Mouse (Mus musculus) left cerebral cortex, postnatal 36 days (tissue): ENCODE measurements around the gene Ifna1. TPM values are rescaled to one million over a fixed set of nuclear protein-coding genes. Genes with fewer than 3 reads are reported as not detected.

ENCODE experiments used
- DNase-seq, 2 experiments: peaks; one replicate each; pipeline ENCODE4 v3.0.0; 2021 to 2022; ENCODE audit warnings: low spot score in 2 of 2, mixed read lengths in 1 of 2
- intact Hi-C: fragments of 180-260 bp; cut with DNase I; formaldehyde crosslinking; loops from one replicate; pipeline ENCODE4 v1.15.1; 2025
- total RNA-seq, 2 experiments: library from RNA; stranded (reverse); gene quantifications; 2 replicates each; pipeline ENCODE4 v1.2.3; 2021

Gene Ifna1
- total RNA-seq, 2 experiments from 2014 or later = not detected

DNA sequence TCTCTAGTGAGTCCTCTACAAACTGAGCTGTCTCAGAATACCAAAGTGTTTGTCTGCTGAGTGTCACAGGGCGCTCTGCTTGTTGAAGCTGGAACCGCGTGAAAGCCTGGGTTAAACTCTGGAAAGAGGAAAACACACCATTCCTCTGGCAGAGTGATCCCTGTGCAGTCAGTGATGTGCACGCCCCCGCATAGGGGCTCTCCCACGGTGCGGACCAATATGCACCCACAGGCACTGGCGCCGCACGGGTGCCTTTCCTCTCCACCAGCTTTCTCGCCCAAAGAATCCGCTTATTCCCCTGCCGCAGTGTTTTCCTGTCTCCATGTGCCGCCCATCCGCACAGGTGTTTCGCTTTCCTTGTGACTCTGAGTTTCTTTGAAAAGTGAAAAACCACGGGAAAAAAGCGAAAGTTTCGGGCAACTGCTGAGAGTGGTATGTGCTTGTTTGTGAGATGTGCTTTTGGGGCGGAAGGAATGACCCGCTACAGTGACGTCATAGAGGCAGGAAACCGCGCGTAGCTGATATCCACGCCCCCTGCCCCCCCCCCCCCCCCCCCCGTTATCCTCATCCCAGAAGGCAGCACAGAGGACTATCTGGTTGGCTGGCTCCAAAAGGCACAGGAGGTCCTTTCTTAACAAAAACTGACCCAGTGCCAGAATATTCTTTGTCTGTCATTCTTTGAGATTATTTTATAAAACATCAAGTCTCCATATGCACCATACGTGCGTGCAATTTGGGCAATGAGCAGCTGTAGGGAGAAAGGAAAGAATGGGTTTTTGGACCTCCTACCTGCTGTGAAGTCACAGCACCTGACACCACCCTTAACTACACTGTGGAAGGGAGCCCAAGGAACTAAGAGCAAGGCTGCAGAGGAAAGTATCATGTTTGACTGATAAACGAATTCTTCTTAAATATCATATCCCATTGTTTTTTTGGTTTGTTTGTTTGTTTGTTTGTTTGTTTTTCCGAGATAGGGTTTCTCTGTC, 18.3 kb downstream of the Ifna1 start:
- peak; percentile 14 to 15 for DNase-seq
- intact Hi-C loops = no loop called here

DNA sequence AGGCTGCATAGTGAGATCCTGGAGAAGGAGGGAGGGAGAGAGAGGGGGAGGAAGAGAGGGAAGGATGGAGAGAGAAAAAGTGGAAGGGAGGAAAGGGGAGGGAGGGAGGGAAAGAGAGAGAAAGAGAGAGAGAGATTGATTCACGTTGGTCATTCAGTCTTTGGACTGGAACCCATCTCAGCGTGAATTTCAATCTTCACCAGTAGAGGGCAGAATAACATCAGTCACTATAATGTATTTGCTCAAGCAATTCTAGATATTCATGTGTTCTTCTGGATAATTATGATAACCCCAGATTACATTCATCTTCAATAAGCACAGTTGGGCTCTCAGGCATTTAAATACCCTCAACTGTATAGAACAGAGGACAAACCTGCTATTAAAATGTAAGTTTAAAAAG, 22.8 kb downstream of the Ifna1 start:
- intact Hi-C loops = loop anchor here (1.0 to 10.0 kb wide), 2 partner anchors 257 to 652 kb away; no protein-coding TSS in a partner anchor
- no peak for DNase-seq

DNA sequence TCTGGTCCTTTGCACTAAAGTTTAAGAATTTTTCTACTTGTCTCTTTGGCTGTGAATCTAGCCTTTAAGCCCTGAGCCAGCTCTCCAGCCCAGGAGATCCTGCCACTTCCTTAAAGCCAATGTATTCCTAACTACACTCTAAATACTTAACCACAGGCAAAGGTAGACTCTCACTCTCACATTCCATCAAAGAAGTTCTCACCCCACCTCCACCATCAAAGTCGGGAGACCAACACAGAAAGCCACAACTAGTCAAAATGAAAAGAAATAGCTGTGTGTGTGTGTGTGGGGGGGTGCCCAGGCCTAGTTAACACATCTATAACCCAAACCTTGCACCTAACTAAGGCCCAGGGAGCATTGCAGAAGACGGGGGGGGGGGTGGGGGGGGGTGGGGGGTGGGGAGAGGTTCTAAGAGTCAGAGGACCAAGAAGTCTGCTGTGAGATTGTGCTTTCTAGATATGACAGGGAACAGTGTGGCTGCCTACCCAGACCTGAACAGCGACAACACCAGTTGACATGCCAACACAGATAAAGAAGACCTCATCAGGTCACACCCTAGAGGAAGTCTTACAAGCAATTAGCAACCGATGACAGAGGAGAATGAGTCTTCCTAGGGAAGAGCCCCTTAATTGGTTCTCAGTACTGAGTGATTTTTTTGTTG, 25.7 kb downstream of the Ifna1 start:
- intact Hi-C loops = loop anchor here (10.0 kb wide), 1 partner anchor 649 kb away; no protein-coding TSS in a partner anchor
- no peak for DNase-seq

DNA sequence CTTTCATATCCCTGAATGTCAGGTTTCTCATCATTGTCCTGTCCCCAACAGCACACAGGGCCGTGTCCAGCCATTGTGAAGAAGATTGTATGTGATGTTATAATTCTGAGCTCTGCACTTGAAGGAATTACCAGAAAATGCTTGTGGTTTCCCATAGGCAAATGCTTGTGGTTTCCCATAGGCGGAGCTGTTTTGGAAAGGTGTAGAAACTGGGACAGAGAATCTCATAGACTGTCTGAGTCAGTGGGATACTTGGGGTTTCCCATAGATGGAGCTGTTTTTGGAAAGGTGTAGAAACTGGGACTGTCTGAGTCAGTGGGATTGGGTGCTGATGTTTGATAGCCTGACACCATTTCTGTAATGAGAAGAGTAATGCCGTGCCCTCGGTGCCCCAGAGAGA, 26.6 kb downstream of the Ifna1 start:
- intact Hi-C loops = loop anchor here (10.0 kb wide), 1 partner anchor 648 kb away; no protein-coding TSS in a partner anchor
- no peak for DNase-seq

DNA sequence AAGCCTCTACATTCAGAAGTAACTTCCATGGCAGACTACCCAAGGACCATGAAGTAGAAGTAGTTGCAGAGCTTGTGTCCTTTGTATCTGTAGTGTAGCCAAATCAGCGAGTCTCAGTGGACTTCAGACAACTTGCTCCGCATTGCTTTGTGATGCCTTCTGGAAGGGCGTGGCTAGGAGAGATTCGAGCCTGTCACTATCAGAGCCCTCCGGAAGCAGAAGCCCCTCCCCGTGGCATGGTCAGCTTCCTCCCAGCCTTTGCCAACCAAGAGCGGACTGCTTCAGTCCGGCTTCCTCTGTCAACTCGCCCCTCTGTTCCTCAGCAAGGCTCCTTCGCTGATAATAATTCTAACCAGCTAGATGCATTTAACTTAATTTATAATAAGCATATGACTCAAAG, 28.4 kb downstream of the Ifna1 start:
- intact Hi-C loops = loop anchor here (10.0 kb wide), 1 partner anchor 647 kb away; no protein-coding TSS in a partner anchor
- DNase-seq = no peak

DNA sequence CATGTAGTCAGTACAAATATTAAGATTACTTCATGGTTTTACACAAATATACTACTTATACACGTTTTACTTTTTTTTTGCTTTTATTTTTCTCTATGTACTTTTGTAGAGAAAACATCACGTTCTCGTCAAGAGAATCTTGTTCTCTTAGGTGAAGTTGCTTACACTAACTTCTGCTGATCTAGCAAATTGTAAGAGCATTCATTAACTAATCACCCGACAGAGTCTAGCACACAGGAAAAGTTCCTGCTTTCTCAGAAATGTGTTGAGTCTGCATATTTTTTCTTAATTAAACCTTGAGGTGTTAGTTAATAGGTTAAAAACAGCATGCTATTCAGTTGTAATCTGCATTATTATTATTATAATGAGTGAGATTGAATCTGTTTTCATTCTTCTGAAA, 28.9 kb downstream of the Ifna1 start:
- DNase-seq = no peak
- intact Hi-C loops = loop anchor here (10.0 kb wide), 1 partner anchor 646 kb away; no protein-coding TSS in a partner anchor

DNA sequence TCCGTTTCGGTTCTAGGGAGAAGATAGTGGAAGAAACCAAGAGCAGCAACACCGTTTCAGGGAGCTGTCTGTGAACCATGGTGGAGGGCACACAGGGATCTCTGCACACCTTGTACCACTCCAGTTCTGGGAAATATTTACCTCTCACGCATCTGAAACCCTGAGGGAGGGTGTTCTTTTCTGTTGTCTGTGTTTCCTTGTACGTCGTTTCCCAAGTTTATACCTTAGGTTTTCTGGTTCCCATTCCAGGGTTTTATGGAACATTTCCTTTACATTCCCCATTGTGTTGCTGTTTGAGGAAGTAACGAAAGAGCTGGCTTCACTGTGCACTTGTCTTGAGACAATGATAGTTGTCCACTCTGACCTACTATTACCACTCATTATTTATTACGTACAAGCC, 30.2 kb downstream of the Ifna1 start, which contains the start of gene Ifne:
TSS of gene Ifne (minus strand) at position 101 of the 400 bp plus-strand sequence.
- DNase-seq = no peak
- intact Hi-C loops = no loop called here

DNA sequence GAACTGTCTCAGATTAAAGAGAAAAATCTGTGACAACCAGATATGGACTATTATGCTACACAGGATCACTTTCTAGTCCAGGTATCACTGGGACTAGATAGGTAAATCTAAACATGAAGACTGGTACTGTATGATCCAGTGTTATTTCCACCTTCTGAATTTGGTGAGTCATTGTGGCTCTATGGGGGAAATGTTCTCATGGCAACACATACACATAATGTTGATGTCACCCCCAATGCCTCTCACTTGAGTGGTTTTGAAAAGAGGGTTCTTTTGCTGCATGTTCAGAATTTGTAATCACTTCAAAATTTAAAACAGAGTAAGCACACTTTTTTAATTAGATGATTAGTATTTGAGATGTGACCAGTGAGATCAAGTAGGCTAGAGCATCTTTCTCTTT, 38.3 kb downstream of the Ifna1 start:
- no peak for DNase-seq
- intact Hi-C loops = no loop called here

DNA sequence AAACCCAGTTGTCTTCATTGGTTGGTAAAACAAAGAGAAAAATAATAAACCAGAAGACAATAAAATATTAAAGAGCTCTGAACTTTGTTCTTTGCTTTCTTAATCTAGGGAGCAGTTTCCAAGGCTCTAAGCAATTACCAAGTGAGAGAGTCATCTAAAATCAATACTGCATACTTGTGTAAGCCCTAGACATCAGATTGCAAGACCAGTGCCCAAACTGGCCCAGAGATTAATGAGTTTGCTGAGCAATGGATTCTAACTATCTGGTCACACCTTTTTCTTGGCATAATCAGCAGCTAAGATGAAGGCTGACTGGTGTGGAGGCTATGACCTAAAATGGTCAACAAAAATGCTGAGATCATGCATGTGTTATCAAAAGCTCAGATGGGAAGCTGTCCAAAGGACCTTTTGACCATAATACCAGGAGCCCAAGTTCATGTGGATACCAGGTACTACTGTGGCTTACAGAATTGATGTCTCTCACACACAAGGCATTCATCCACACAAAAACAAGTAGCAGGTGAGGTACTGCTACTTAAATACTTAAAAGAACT, 43.4 kb downstream of the Ifna1 start:
- intact Hi-C loops = no loop called here
- DNase-seq = no peak

Other genes with a start within 250 kb of the Ifna1 start
- not detected for gene Ifna12, start 246.7 kb upstream of the Ifna1 start, total RNA-seq
- gene C87499, start 215.7 kb upstream of the Ifna1 start, total RNA-seq = not detected
- not detected for gene Ifna13, start 205.6 kb upstream of the Ifna1 start, total RNA-seq
- not detected for gene Ifna16, start 173.2 kb upstream of the Ifna1 start, total RNA-seq
- gene Ifna2, start 166.2 kb upstream of the Ifna1 start, total RNA-seq = not detected
- gene Ifnab, start 158.7 kb upstream of the Ifna1 start, total RNA-seq = not detected
- gene Gm26566, start 128.3 kb upstream of the Ifna1 start, total RNA-seq = 1 to 10 TPM in 1 of 2 experiments, under 1 TPM in 1; 0.66 to 1.5 TPM
- 100 to 1,000 TPM in 1 of 2 experiments, 10 to 100 TPM in 1; 92.7 to 101 TPM for gene Klhl9, start 127.6 kb upstream of the Ifna1 start, total RNA-seq
- gene Gm13271, start 95.2 kb upstream of the Ifna1 start, total RNA-seq = not detected
- gene Gm13283, start 90.0 kb upstream of the Ifna1 start, total RNA-seq = not detected
- not detected for gene Gm13290, start 76.3 kb upstream of the Ifna1 start, total RNA-seq
- gene Gm13289, start 73.2 kb upstream of the Ifna1 start, total RNA-seq = not detected
- gene Gm13272, start 70.2 kb upstream of the Ifna1 start, total RNA-seq = not detected
- not detected for gene Ifnz, start 68.0 kb upstream of the Ifna1 start, total RNA-seq
- gene Gm13276, start 64.4 kb upstream of the Ifna1 start, total RNA-seq = not detected
- not detected for gene Gm13277, start 61.5 kb upstream of the Ifna1 start, total RNA-seq
- not detected for gene Gm13278, start 58.5 kb upstream of the Ifna1 start, total RNA-seq
- gene Gm13275, start 55.6 kb upstream of the Ifna1 start, total RNA-seq = not detected
- gene Gm13279, start 52.7 kb upstream of the Ifna1 start, total RNA-seq = not detected
- not detected for gene Gm13285, start 50.4 kb upstream of the Ifna1 start, total RNA-seq
- not detected for gene Gm13287, start 46.8 kb upstream of the Ifna1 start, total RNA-seq
- not detected for gene Gm13288, start 44.6 kb upstream of the Ifna1 start, total RNA-seq
- not detected for gene Ifna7, start 33.9 kb upstream of the Ifna1 start, total RNA-seq
- gene Ifna11, start 30.1 kb upstream of the Ifna1 start, total RNA-seq = not detected
- gene Ifna6, start 22.7 kb upstream of the Ifna1 start, total RNA-seq = not detected
- gene Ifna5, start 14.6 kb upstream of the Ifna1 start, total RNA-seq = not detected
- not detected for gene Ifna4, start 8.2 kb upstream of the Ifna1 start, total RNA-seq
- not detected for gene Ifne, start 30.1 kb downstream of the Ifna1 start, total RNA-seq